9 mouse cellular contexts compared by ENCODE assay signal in the genomic region with DNA sequence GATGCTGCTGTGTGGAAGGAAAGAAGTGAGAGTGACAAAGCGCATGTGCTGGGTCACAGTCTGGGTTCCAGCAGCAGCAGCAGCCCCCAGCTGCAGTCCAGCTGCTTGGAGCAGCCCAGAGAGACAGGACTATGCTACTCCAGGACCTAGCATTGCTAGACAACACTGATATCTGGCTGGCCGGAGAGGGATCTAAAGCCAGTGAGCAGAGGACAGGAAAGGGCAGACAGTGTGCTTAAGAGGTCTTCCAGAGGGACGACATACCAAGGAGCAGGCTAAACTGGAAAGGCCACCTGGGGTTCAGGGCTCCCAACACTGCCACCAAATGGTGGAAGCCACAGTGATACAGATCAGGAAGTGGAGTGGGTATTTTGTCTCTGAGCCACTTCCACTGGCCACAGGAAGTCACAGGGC.
DNase-seq lines count a peak whose midpoint lies in the region; ATAC-seq and TF ChIP-seq lines count a peak whose summit lies in the region.
"Had no signal": no experiment of that assay in that cellular context is flagged by ENCODE, and none has a peak within 500 bp of the region (broad histone marks: within the 10 kb centered on the region; RNA-seq: fewer than 3 reads in every experiment).

No protein-coding gene starts in this region.

- H3K27ac ChIP-seq in MEL (ENCODE audit: control insufficient read depth, low read depth, low read length): no peak overlapping the region
- peak overlapping the region; percentile 35; the same call in 1 of the 2 replicates for H3K27ac ChIP-seq in heart, embryonic 11.5 days (ENCODE audit: low read depth, low read length)
- no peak overlapping the region for H3K27ac ChIP-seq in small intestine, adult 2 months (ENCODE audit: insufficient read depth, low read depth, low read length)
- H3K27ac ChIP-seq: neural tube, embryonic 13.5 days had no signal

- no peak overlapping the region for H3K4me3 ChIP-seq in MEL (ENCODE audit: control insufficient read depth in 1 of 2, insufficient read depth in 1 of 2, low read depth in 2 of 2, low read length in 2 of 2)
- no peak overlapping the region for H3K4me3 ChIP-seq in heart, embryonic 11.5 days (ENCODE audit: low read depth, low read length)
- H3K4me3 ChIP-seq in small intestine, adult 2 months (ENCODE audit: low read depth, low read length): no peak overlapping the region
- H3K4me3 ChIP-seq: neural tube, embryonic 13.5 days had no signal

- no peaks in the 10 kb centered on the region for H3K9me3 ChIP-seq in MEL (replicated peaks; ENCODE audit: insufficient read depth, low read length)
- no peaks in the 10 kb centered on the region for H3K9me3 ChIP-seq in heart, embryonic 11.5 days (replicated peaks; ENCODE audit: control insufficient read depth, low read length)
- H3K9me3 ChIP-seq: neural tube, embryonic 13.5 days had no signal

- TF ChIP-seq RAD21 in MEL (IDR thresholded peaks at IDR 0.05; ENCODE audit: low read depth, low read length): peak; percentile 1; the same call in 1 of the 2 replicates

- no peaks in the 10 kb centered on the region for H3K79me2 ChIP-seq in MEL (ENCODE audit: control insufficient read depth, insufficient read depth, low read length, poor library complexity)

- DNase-seq in adrenal gland, adult 2 months: peak; percentile 57
- no peak for DNase-seq in adrenal gland, adult 18-20 months (ENCODE audit: low spot score in 2 of 2)
- no peak for DNase-seq in MEL (ENCODE audit: low read depth, low spot score)
- peak; percentile 85 for DNase-seq in kidney, postnatal 10 days
- no peak for DNase-seq in right cerebral cortex, postnatal 36 days (ENCODE audit: low spot score in 2 of 2)
- DNase-seq in c-Kit-positive CD71-positive TER-119-positive erythroid progenitor cells, embryonic 14.5 days (ENCODE audit: low spot score): no peak

- H3K4me2 ChIP-seq in heart, embryonic 11.5 days: no peak overlapping the region; the same call in 1 of the 2 replicates
- H3K4me2 ChIP-seq: neural tube, embryonic 13.5 days had no signal

- no peaks in the 10 kb centered on the region for H3K36me3 ChIP-seq in MEL (ENCODE audit: control insufficient read depth in 1 of 2, insufficient read depth in 2 of 2, low read length in 2 of 2)
- no peaks in the 10 kb centered on the region for H3K36me3 ChIP-seq in heart, embryonic 11.5 days (ENCODE audit: control insufficient read depth, insufficient read depth, low read length)
- H3K36me3 ChIP-seq in small intestine, adult 2 months (ENCODE audit: control insufficient read depth, insufficient read depth, low read length): no peaks in the 10 kb centered on the region
- H3K36me3 ChIP-seq: neural tube, embryonic 13.5 days had no signal

- TF ChIP-seq POLR2A in MEL (IDR thresholded peaks at IDR 0.05; ENCODE audit: control insufficient read depth in 1 of 2, insufficient read depth in 1 of 2, low read depth in 1 of 2, low read length in 2 of 2, poor library complexity in 1 of 2): no peak
- TF ChIP-seq POLR2A in small intestine, adult 2 months (IDR thresholded peaks at IDR 0.05; ENCODE audit: low read depth, low read length): no peak

- no peak for TF ChIP-seq CTCF in MEL (IDR thresholded peaks at IDR 0.05 in 2 of 3, conservative IDR thresholded peaks at IDR 0.05 in 1 of 3; ENCODE audit: control insufficient read depth in 1 of 3, insufficient read depth in 1 of 3, low read depth in 2 of 3, low read length in 3 of 3, poor library complexity in 1 of 3, severe bottlenecking in 1 of 3)
- TF ChIP-seq CTCF in small intestine, adult 2 months (IDR thresholded peaks at IDR 0.05; ENCODE audit: extremely low read depth, insufficient read length, insufficient replicate concordance, low read depth, low read length): peak; percentile 45; the same call in 1 of the 2 replicates

- no peak for ATAC-seq in heart, embryonic 11.5 days (replicated peaks; ENCODE audit: insufficient number of reproducible peaks, low FRiP score, low TSS enrichment)

- no peaks in the 10 kb centered on the region for H3K4me1 ChIP-seq in MEL (ENCODE audit: control insufficient read depth in 1 of 2, insufficient read depth in 2 of 2, low read length in 2 of 2)
- peaks cover 29% of the 10 kb centered on the region for H3K4me1 ChIP-seq in heart, embryonic 11.5 days (ENCODE audit: control insufficient read depth, insufficient read depth, low read length)
- H3K4me1 ChIP-seq in small intestine, adult 2 months (ENCODE audit: control insufficient read depth, insufficient read depth, insufficient read length, low read length): peaks cover 3% of the 10 kb centered on the region; the same call in 1 of the 2 replicates

- TF ChIP-seq EP300 in MEL (IDR thresholded peaks at IDR 0.05; ENCODE audit: low read depth in 1 of 2, low read length in 2 of 2): no peak

- 19% methylated on average over 3 of the region's 3 CpGs for WGBS in heart, embryonic 11.5 days (ENCODE audit: insufficient replicate concordance)
- 26% methylated on average over 3 of the region's 3 CpGs for WGBS in small intestine, adult 2 months

- no peak overlapping the region for H3K9ac ChIP-seq in MEL (ENCODE audit: control insufficient read depth, low read depth, low read length, poor library complexity, severe bottlenecking)
- peak overlapping the region; percentile 64 for H3K9ac ChIP-seq in heart, embryonic 11.5 days (ENCODE audit: low read depth, low read length)
- H3K9ac ChIP-seq: neural tube, embryonic 13.5 days had no signal

- H3K27me3 ChIP-seq in MEL (ENCODE audit: control insufficient read depth in 1 of 2, insufficient read depth in 2 of 2, low read length in 2 of 2): no peaks in the 10 kb centered on the region; a peak in 2 of 4 replicates
- no peaks in the 10 kb centered on the region for H3K27me3 ChIP-seq in heart, embryonic 11.5 days (ENCODE audit: control insufficient read depth, insufficient read depth, low read length)
- H3K27me3 ChIP-seq in small intestine, adult 2 months (ENCODE audit: control insufficient read depth, insufficient read depth, low read length): no peaks in the 10 kb centered on the region
- H3K27me3 ChIP-seq: neural tube, embryonic 13.5 days had no signal

TF ChIP-seq in MEL, 35 proteins besides CTCF, POLR2A, EP300 and RAD21:
- TF ChIP-seq HCFC1 (IDR thresholded peaks at IDR 0.05; ENCODE audit: low read depth, low read length) (no peak), MAX (IDR thresholded peaks at IDR 0.05; ENCODE audit: low read length) (no peak), ZNF384 (IDR thresholded peaks at IDR 0.05; ENCODE audit: low read depth, low read length) (no peak), ZKSCAN1 (IDR thresholded peaks at IDR 0.05; ENCODE audit: low read depth, low read length) (no peak), MAZ (IDR thresholded peaks at IDR 0.05; ENCODE audit: low read depth, low read length) (no peak), RCOR1 (IDR thresholded peaks at IDR 0.05; ENCODE audit: low read depth, low read length) (no peak), TAL1 (IDR thresholded peaks at IDR 0.05; ENCODE audit: low read length) (no peak), TBP (IDR thresholded peaks at IDR 0.05; ENCODE audit: low read depth, low read length) (no peak), CHD2 (IDR thresholded peaks at IDR 0.05; ENCODE audit: low read length) (no peak), MYB (IDR thresholded peaks at IDR 0.05; ENCODE audit: low read depth, low read length) (no peak)

Comparison
In these comparisons a context has a peak if more than half of its experiments do, and no peak if none do; other contexts are left out.
1. DNase-seq: peak in adrenal gland, adult 2 months (single experiment) and kidney, postnatal 10 days (single experiment); none in adrenal gland, adult 18-20 months (0 of 2), MEL (single experiment), right cerebral cortex, postnatal 36 days (0 of 2) and c-Kit-positive CD71-positive TER-119-positive erythroid progenitor cells, embryonic 14.5 days (single experiment).